Mouse (Mus musculus): ENCODE measurements at regions not wholly inside any gene's neighbourhood (a gene's known extent, or its start where the extent isn't known, plus 50 kb on each side); places are given as distances from the start of the nearest gene placed in this dataset.
A peak's percentile ranks its signal among the peaks of the same experiment; 100 is the strongest.
"Not testable (repeated sequence)": the region's sequence is repeated elsewhere in the genome, so short reads cannot be mapped to it uniquely, and the experiment has no call there.

DNA sequence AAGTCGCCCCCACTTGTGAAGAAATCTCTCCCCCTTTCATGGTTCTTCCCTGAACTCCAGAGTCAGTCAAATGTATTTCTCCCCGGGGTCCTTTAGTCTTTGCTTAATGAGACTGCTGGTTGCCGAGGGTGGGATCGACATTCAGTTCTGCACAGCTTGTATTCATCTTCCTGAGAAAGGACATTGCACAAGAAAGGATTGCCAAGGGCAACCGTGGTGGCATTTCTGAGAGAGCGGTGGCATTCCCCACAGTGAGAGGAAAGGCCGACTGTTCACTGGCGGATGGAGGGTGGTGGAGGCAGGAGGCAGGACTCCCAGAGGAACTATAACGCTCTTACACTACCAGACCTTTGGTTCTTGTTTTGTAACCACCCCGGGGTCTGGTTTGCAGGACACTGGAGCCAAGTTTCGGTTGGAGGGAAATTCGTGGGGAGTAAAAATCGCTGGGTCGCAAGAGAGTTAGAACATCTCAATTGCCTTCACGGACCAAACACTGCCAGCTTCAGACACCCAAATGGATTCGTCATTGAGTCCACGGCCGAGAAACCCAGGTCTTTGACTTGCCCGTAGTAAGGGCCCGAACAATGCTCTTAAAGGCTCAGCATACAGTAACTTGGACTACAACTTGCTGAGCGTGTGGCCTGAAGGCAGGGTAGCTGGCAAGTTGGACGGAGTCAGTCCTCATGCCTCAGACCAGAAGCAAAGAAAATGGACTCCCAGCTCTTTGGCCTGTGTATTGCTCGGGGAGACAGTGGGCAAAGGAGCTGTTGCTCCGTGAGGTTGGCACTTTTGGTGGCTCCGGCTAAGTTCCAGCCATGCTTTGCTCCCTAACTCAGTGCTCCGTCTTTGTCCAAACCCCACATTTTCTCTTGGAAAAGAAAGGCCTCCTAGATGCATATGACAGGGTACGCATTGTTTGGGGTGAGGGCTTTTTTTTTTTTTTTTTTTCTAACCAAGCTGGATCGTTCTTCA, 70.9 kb upstream of the Slc1a3 start:
- Histone ChIP-seq H3K4me3 (ENCODE audit: low read depth, low read length) (no peak overlapping the region), H3K4me2 (ENCODE audit: low read depth, low read length) (no peak overlapping the region), H3K27ac (replicated peaks; ENCODE audit: low read depth, low read length) (no peak overlapping the region), H3K9me3 (replicated peaks; ENCODE audit: control insufficient read depth, low read length) (no peaks in the 10 kb centered on the region), H3K9ac (replicated peaks; ENCODE audit: low read length) (no peak overlapping the region), H3K36me3 (replicated peaks; ENCODE audit: control insufficient read depth, insufficient read depth, low read depth, low read length) (no peaks in the 10 kb centered on the region), H3K4me1 (ENCODE audit: control insufficient read depth, insufficient read depth, low read length) (no peaks in the 10 kb centered on the region), H3K27me3 (ENCODE audit: control insufficient read depth, insufficient read depth, low read length) (no peaks in the 10 kb centered on the region)
- DNase-seq (ENCODE audit: low spot score) (no peak), ATAC-seq (replicated peaks; ENCODE audit: insufficient number of reproducible peaks, low FRiP score, low TSS enrichment, low read depth) (0 out of 2 replicates have a peak, but pooled peaks have one; percentile 39)
- 84% methylated on average over 28 of the region's 28 CpGs for WGBS

DNA sequence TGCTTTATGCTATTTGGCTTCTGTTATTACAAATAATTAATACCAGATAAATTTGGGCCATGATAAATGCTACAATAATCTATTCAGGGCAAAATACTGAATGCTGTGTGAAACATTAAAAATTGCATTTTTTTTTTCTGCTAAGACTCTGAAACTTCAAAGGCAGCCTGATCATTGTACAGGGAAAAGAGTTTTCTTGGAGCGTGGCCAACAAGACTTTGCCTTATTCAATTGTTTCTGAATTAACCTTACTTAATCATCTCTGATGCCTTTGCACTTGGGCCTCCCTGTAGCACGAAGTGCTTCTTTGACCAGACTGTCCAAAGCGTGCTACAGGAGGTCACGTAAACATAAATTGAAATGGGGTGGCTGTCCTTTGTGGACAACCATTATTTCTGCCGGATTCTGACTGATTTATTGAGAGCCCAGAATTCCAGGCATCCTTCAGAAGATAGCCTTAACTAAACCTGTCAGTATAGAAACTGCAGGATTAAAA, 69.9 kb upstream of the Slc1a3 start:
- Histone ChIP-seq H3K27ac (replicated peaks; ENCODE audit: low read depth, low read length) (no peak overlapping the region), H3K27me3 (ENCODE audit: control insufficient read depth, insufficient read depth, low read length) (no peaks in the 10 kb centered on the region), H3K36me3 (replicated peaks; ENCODE audit: control insufficient read depth, insufficient read depth, low read depth, low read length) (no peaks in the 10 kb centered on the region), H3K4me3 (ENCODE audit: low read depth, low read length) (no peak overlapping the region), H3K4me2 (ENCODE audit: low read depth, low read length) (no peak overlapping the region), H3K9ac (replicated peaks; ENCODE audit: low read length) (no peak overlapping the region), H3K4me1 (ENCODE audit: control insufficient read depth, insufficient read depth, low read length) (no peaks in the 10 kb centered on the region), H3K9me3 (replicated peaks; ENCODE audit: control insufficient read depth, low read length) (no peaks in the 10 kb centered on the region)
- ATAC-seq (replicated peaks; ENCODE audit: insufficient number of reproducible peaks, low FRiP score, low TSS enrichment, low read depth) = no peak
- 84% methylated on average over 5 of the region's 5 CpGs for WGBS
- no peak for DNase-seq (ENCODE audit: low spot score)

DNA sequence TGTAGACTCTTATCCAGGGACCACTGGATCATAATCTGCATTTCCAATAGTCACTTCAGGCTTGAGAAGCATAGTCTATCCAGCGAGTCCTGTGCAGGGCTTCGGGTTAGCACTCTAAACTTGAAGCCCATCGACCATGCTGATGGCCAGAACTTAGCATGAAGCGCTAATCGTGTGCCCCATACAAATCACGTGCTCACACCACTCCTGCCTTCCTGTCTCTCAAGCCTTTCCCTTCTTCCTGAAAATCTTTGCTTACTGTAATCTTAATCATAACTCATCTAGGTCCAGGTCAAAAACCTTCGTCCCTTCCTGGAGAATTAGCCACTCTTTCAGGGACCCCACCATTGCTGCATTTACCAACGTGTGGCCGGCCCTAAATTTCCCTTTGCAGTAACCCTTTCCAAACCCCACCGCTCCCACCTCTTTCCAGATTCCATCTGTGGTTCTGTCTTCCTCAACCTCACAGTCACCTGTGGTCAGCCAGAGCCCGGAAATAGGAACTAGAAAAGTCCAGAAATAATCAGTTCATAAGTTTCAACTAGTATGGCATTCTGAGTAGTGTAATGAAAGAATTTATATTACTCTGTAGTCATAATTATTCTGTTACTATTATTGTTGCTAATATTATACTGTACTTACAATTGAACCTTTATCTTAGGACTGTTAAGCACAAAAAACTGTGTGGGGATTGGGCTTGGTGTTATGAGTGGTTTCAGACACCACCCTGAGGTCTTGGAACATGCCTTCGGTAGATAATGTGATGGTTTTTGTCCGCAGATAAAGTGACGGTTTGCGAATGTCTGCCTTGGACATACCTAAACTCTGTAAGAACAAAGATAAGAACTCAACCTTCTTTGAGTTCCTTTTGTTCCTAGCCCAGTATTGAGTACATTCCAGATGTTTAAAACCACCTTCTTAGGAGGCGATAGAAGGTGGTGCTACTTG, 57.3 kb upstream of the Slc1a3 start:
- H3K4me3 ChIP-seq (ENCODE audit: low read depth, low read length) = no peak overlapping the region
- H3K9ac ChIP-seq (replicated peaks; ENCODE audit: low read length) = no peak overlapping the region
- DNase-seq (ENCODE audit: low spot score) = no peak
- H3K9me3 ChIP-seq (replicated peaks; ENCODE audit: control insufficient read depth, low read length) = no peaks in the 10 kb centered on the region
- 88% methylated on average over 16 of the region's 16 CpGs for WGBS
- no peaks in the 10 kb centered on the region for H3K27me3 ChIP-seq (ENCODE audit: control insufficient read depth, insufficient read depth, low read length)
- no peak for ATAC-seq (replicated peaks; ENCODE audit: insufficient number of reproducible peaks, low FRiP score, low TSS enrichment, low read depth)
- no peak overlapping the region for H3K4me2 ChIP-seq (ENCODE audit: low read depth, low read length)
- no peaks in the 10 kb centered on the region for H3K4me1 ChIP-seq (ENCODE audit: control insufficient read depth, insufficient read depth, low read length)
- no peak overlapping the region for H3K27ac ChIP-seq (replicated peaks; ENCODE audit: low read depth, low read length)
- H3K36me3 ChIP-seq (replicated peaks; ENCODE audit: control insufficient read depth, insufficient read depth, low read depth, low read length) = no peaks in the 10 kb centered on the region

DNA sequence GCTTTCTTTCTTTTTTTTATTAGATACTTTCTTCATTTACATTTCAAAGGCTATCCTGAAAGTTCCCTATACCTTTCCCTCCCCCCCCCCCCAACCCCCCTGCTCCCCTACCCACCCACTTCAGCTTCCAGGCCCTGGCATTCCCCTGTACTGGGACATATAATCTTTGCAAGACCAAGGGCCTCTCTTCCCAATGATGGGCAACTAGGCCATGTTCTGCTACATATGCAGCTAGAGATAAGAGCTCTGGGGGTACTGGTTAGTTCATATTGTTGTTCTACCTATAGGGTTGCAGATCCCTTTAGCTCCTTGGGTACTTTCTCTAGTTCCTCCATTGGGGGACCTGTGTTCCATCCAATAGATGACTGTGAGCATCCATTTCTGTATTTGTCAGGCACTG, 55.6 kb upstream of the Slc1a3 start:
- not testable (repeated sequence) for H3K27me3 ChIP-seq (ENCODE audit: control insufficient read depth, insufficient read depth, low read length); H3K4me3 ChIP-seq (ENCODE audit: low read depth, low read length); H3K27ac ChIP-seq (replicated peaks; ENCODE audit: low read depth, low read length); H3K9ac ChIP-seq (replicated peaks; ENCODE audit: low read length); H3K36me3 ChIP-seq (replicated peaks; ENCODE audit: control insufficient read depth, insufficient read depth, low read depth, low read length); H3K9me3 ChIP-seq (replicated peaks; ENCODE audit: control insufficient read depth, low read length); DNase-seq (ENCODE audit: low spot score); H3K4me2 ChIP-seq (ENCODE audit: low read depth, low read length); ATAC-seq (replicated peaks; ENCODE audit: insufficient number of reproducible peaks, low FRiP score, low TSS enrichment, low read depth); H3K4me1 ChIP-seq (ENCODE audit: control insufficient read depth, insufficient read depth, low read length)

DNA sequence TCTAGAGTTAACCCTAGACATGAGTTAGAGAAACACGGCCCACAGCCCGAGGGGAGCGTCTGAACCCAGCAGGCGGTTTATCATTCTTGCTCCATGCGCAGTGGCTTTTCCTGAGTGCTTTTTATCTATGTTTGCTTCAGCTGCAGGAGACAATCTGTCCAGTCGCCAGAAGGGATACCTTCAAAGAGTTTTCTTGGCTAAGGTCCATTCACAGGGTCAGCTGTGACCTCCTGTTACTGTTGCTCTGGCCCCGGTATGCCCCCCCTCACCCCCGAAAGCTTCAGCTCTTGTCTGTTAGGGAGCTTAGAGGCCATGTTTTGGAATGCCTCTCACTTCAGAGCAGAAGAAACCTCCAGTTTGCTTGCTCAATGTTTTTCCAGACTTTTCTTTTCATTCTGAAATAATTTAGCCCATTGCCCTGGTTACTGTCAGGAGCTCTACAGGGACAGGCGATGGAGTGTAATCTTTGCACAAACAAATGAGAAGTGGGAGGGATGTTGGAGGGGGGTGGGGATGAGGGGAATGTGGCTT, 51.2 kb upstream of the Slc1a3 start:
- H3K9ac ChIP-seq (replicated peaks; ENCODE audit: low read length) = no peak overlapping the region
- H3K4me3 ChIP-seq (ENCODE audit: low read depth, low read length) = no peak overlapping the region
- H3K9me3 ChIP-seq (replicated peaks; ENCODE audit: control insufficient read depth, low read length) = no peaks in the 10 kb centered on the region
- H3K27me3 ChIP-seq (ENCODE audit: control insufficient read depth, insufficient read depth, low read length) = no peaks in the 10 kb centered on the region
- H3K36me3 ChIP-seq (replicated peaks; ENCODE audit: control insufficient read depth, insufficient read depth, low read depth, low read length) = no peaks in the 10 kb centered on the region
- 59% methylated on average over 9 of the region's 9 CpGs for WGBS
- no peaks in the 10 kb centered on the region for H3K4me1 ChIP-seq (ENCODE audit: control insufficient read depth, insufficient read depth, low read length)
- no peak for DNase-seq (ENCODE audit: low spot score)
- no peak for ATAC-seq (replicated peaks; ENCODE audit: insufficient number of reproducible peaks, low FRiP score, low TSS enrichment, low read depth)
- no peak overlapping the region for H3K4me2 ChIP-seq (ENCODE audit: low read depth, low read length)
- H3K27ac ChIP-seq (replicated peaks; ENCODE audit: low read depth, low read length) = no peak overlapping the region

DNA sequence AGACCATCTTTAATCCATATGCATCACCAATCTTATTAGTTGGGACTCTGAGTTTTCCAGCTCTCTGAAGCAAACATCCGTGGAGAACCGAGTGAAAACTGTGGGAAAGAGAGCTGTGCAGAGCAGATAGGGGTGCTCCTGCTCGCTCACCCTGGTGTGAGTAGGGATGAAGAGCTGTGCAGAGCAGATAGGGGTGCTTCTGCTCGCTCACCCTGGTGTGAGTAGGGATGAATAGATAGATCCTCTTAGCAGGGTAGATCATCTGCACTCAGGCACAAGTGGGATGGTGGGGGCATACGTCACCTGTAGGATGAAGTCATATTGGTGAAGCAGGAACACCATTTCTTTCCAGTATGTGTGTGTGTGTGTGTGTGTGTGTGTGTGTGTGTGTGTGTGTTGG, 50.6 kb upstream of the Slc1a3 start:
- ATAC-seq (replicated peaks; ENCODE audit: insufficient number of reproducible peaks, low FRiP score, low TSS enrichment, low read depth) (no peak), DNase-seq (ENCODE audit: low spot score) (no peak)
- H3K4me2 ChIP-seq (ENCODE audit: low read depth, low read length) = no peak overlapping the region
- H3K27me3 ChIP-seq (ENCODE audit: control insufficient read depth, insufficient read depth, low read length) = no peaks in the 10 kb centered on the region
- no peak overlapping the region for H3K4me3 ChIP-seq (ENCODE audit: low read depth, low read length)
- no peaks in the 10 kb centered on the region for H3K36me3 ChIP-seq (replicated peaks; ENCODE audit: control insufficient read depth, insufficient read depth, low read depth, low read length)
- H3K27ac ChIP-seq (replicated peaks; ENCODE audit: low read depth, low read length) = no peak overlapping the region
- no peaks in the 10 kb centered on the region for H3K4me1 ChIP-seq (ENCODE audit: control insufficient read depth, insufficient read depth, low read length)
- no peak overlapping the region for H3K9ac ChIP-seq (replicated peaks; ENCODE audit: low read length)
- 85% methylated on average over 5 of the region's 5 CpGs for WGBS
- H3K9me3 ChIP-seq (replicated peaks; ENCODE audit: control insufficient read depth, low read length) = no peaks in the 10 kb centered on the region
